Mouse (Mus musculus): ENCODE data around the gene Cyp2t4. TPM values are rescaled to one million over a fixed set of nuclear protein-coding genes. Genes with fewer than 3 reads are reported as not detected.

Gene Cyp2t4
- total RNA-seq, 2 experiments from 2014 or later: not detected

- peak; percentile 99 for DNase-seq
- H3K4me3 ChIP-seq: peak within 1 kb of the TSS; percentile 89
- intact Hi-C loops (cut with DNase I): loop anchor here (1.0 to 5.0 kb wide), 2 partner anchors 17 to 494 kb away; partner anchors contain the start of genes BC024978 and Map3k10
- H3K27ac ChIP-seq: peak within 1 kb of the TSS; percentile 94
- TF ChIP-seq CTCF (IDR thresholded peaks at IDR 0.05): peak; percentile 69
Observed at GRCm38 (mm10) chr7:27178324-27179216, 25.1 kb downstream of the Cyp2t4 start, which contains the start of gene Rab4b. Gene Rab4b, minus strand, starts transcription at chr7:27178896.

- no peak for DNase-seq
- peak overlapping the region; percentile 89 for H3K4me3 ChIP-seq
- no peak for TF ChIP-seq CTCF (IDR thresholded peaks at IDR 0.05)
- peak overlapping the region; percentile 94 for H3K27ac ChIP-seq
- intact Hi-C loops (cut with DNase I): loop anchor here (1.0 to 5.0 kb wide), 2 partner anchors 16 to 493 kb away; partner anchors contain the start of genes BC024978 and Map3k10
Observed at GRCm38 (mm10) chr7:27179217-27179918, 25.9 kb downstream of the Cyp2t4 start.

GRCm38 (mm10) chr7:27180036-27180435 lies 26.5 kb downstream of the Cyp2t4 start:
- TF ChIP-seq CTCF (IDR thresholded peaks at IDR 0.05): no peak
- DNase-seq: peak; percentile 72
- intact Hi-C loops (cut with DNase I): no loop called here
- peak overlapping the region; percentile 89 for H3K4me3 ChIP-seq
- peak overlapping the region; percentile 94 for H3K27ac ChIP-seq

GRCm38 (mm10) chr7:27180837-27181695 lies 27.6 kb downstream of the Cyp2t4 start, which contains the start of the genes Gm21983 and Mia:
Gene Gm21983, minus strand, starts transcription at chr7:27181086.
Gene Mia, minus strand, starts transcription at chr7:27181157.
- intact Hi-C loops (cut with DNase I): no loop called here
- DNase-seq: no peak
- peak within 1 kb of the TSS; percentile 89 for H3K4me3 ChIP-seq
- peak within 1 kb of the TSS; percentile 94 for H3K27ac ChIP-seq
- no peak for TF ChIP-seq CTCF (IDR thresholded peaks at IDR 0.05)

GRCm38 (mm10) chr7:27182498-27182897 lies 29.0 kb downstream of the Cyp2t4 start:
- Histone ChIP-seq H3K27ac (no peak overlapping the region), H3K4me3 (no peak overlapping the region)
- intact Hi-C loops (cut with DNase I): no loop called here
- DNase-seq: no peak
- TF ChIP-seq CTCF (IDR thresholded peaks at IDR 0.05): no peak

GRCm38 (mm10) chr7:27184964-27185363 lies 31.4 kb downstream of the Cyp2t4 start:
- H3K27ac ChIP-seq: no peak overlapping the region
- intact Hi-C loops (cut with DNase I): no loop called here
- no peak overlapping the region for H3K4me3 ChIP-seq
- DNase-seq: no peak
- peak; percentile 68 for TF ChIP-seq CTCF (IDR thresholded peaks at IDR 0.05)

GRCm38 (mm10) chr7:27185986-27186385 lies 32.5 kb downstream of the Cyp2t4 start:
- peak overlapping the region; percentile 3 for H3K27ac ChIP-seq
- intact Hi-C loops (cut with DNase I): no loop called here
- TF ChIP-seq CTCF (IDR thresholded peaks at IDR 0.05): no peak
- no peak for DNase-seq
- no peak overlapping the region for H3K4me3 ChIP-seq

- DNase-seq: no peak
- intact Hi-C loops (cut with DNase I): no loop called here
- Histone ChIP-seq H3K4me3 (no peak overlapping the region), H3K27ac (no peak overlapping the region)
- peak; percentile 35 for TF ChIP-seq CTCF (IDR thresholded peaks at IDR 0.05)
Observed at GRCm38 (mm10) chr7:27189271-27189931, 35.9 kb downstream of the Cyp2t4 start.

GRCm38 (mm10) chr7:27192434-27192833 lies 38.9 kb downstream of the Cyp2t4 start:
- no peak overlapping the region for H3K4me3 ChIP-seq
- H3K27ac ChIP-seq: no peak overlapping the region
- no peak for TF ChIP-seq CTCF (IDR thresholded peaks at IDR 0.05)
- DNase-seq: no peak
- intact Hi-C loops (cut with DNase I): no loop called here

- Histone ChIP-seq H3K4me3 (no peak overlapping the region), H3K27ac (no peak overlapping the region)
- DNase-seq: no peak
- intact Hi-C loops (cut with DNase I): no loop called here
- TF ChIP-seq CTCF (IDR thresholded peaks at IDR 0.05): no peak
Observed at GRCm38 (mm10) chr7:27193731-27194130, 40.2 kb downstream of the Cyp2t4 start.

Measured in gastrocnemius, adult 2 months (tissue).